Mouse (Mus musculus): ENCODE results near the gene 4930535I16Rik.

DNA sequence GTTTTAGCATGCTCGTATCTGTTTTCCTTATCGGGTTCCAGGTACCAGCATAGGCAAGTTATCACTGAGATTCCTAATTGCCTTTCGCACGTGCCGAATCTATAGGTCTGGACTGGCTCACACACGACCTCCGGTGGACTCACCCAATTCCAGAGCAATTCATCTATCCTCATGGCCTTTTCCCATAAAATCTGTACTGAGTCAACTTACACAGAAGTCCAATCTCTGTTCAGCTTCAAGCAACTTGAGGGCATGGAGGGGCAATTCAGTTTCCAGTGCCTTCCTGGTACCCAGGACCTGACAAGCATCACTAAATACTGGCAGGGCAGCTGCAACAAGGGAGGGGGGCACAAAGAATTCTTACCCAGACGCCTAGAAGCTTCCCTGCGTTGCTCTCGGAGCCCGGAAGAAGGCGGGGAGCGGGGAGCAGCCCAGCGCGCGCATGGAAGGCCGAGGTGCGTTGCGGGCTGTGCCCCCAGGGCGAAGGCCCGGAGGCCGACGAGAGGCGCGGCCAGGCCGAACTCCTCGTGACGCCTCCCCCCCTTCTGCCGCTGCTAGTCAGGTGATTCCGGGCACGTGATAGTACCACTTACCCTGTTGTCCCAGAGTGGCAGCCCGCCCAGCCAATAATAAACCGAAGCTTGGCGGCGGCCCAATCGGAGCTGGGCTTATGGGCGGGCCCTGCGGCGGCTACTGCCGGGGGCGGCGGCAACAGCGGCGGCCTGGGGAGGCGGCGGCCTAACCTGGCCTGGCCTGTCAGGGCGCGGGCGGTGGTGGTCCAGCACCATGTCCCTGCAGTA is 874 bp downstream of the 4930535I16Rik start, which contains the start of gene Rragc:
- TF ChIP-seq GATA1 (IDR thresholded peaks at IDR 0.05; ENCODE audit: low read length), result no peak
- no peak for TF ChIP-seq TAL1 (IDR thresholded peaks at IDR 0.05; ENCODE audit: low read length)
